Mouse (Mus musculus) kidney, postnatal 14 days (tissue): Measurements from ENCODE around the gene Grn.
A peak's percentile ranks its signal among the peaks of the same experiment; 100 is the strongest.

ENCODE experiments used
- DNase-seq: peaks from one replicate; pipeline ENCODE4 v3.0.0; 2022; ENCODE audit warnings: mixed read lengths

Grn gene

DNA sequence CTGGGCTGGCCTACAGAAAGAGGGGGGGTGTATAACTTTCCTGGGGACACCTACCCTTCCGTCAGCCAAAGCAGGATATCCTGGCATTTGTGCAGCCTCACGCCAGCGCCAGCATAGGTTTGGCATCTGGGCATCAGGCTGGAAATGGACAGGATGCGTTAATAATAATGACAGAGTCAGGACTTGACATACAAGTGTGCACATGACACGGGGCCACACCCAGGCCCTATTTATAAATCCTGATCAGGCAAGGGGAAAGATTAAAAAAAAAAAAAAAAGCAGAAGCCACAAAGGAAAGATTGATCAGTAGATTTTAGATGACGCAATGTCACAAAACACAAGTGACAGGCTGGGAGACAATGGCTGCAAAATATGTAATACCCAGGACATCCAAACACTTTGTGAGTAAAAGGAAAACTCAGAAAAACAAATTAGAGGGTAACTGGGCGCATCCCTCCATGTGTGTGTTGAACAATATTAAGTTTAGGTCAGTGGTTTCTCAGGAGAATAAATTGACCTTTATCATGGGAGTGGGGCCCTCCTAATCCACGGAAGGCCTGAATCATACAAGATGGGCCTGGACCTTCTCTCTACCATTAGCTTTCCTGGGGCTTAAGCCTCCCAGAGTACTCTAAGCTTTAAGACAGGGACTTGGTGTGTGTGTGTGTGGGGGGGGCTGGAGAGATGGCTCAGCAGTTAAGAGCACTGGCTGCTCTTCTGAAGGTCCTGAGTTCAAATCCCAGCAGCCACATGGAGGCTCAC lies 4.4 kb upstream of the Grn start:
- DNase-seq: no peak

DNA sequence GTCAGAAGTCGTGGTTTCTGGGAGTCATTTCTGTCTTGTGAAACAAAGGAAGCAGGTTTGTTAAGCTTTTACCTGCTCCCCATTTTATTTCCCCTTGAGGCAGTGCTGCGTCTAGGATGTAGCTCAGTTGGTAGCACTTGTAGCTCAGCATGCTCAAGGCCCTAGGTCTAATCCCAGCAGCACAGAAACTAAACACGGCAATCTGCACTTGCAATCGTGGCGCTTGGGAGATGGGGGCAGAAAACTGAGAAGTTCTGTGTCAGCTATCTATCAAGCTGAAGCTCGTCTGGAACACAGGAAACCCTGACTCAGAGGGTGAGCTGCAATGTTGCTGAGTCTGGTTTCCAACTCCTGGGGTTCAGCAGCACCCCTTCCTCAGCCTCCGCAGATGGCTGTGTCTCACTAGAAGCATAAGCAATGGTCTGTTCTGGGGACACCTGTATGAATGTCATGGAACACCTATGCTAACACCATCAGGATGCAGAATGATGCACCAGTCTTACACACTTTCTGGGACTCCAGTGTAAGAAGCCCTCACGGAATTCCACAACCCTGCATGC lies 1.1 kb upstream of the Grn start:
- no peak for DNase-seq

DNA sequence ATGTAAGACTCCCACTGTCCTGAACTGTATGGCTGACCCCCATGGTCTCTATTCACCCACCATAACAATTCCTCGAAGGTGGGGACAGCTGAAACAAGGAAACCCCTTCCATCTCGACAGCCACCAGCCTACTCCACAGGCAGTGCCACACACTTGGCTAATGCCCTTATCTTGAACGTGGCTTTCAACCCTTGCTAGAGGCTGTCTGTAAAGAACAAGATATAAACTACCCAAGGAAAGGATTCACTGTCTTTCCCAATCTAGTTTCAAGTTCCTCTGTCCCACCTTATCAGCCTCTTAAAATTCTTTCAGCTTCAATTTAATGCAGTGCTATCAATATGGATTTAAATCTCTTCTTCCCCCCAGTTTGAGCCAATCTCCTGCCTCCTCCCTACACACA lies 564 bp upstream of the Grn start:
- no peak for DNase-seq

DNA sequence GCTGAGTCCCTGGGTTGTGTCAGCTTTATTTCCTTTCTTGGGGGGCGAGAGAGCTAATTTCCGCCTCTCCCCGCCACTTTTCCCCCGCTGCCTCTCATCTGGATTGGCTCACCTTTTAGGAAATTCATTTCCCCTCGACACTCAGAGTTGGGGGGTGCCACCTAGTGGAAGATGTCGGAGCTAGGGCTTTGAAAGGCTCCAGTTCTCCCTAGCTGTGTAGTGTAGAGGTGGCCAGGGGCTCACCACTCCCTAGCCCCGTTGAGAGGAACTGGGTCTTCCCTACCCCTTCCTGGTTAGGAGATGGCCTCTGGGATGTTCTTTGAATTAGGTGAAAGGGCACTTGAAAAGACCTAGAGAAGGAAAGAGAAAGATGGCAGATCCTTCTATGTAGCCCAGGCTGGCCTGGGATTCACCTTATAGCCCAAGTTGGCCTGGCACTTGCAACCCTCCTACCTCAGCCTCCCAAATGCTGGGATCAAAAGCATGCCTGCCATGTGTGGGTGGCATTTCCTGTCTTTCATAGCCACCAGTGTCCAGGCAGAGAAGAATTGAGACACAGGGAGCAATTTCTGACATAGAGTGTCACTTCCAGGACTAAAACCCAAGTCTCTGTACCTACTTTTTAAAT lies 1.0 kb downstream of the Grn start:
- peak; percentile 88 for DNase-seq

DNA sequence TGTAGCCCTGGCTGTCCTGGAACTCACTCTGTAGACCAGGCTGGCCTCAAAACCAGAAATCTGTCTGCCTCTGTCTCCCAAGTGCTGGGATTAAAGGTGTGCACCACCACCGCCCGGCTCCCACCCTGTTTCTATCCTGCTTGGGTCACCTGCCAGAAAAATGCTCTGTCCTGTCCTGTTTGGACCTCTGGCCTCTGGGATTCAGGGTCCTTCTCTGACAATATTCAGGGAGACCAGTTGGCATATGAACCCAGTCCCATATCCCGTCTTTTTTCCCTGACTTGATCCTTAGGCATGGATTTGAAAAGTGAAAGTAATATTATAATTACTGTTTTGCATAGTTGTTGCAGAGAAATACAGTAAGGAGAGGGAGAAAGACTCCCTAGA lies 1.6 kb downstream of the Grn start:
- DNase-seq: no peak

DNA sequence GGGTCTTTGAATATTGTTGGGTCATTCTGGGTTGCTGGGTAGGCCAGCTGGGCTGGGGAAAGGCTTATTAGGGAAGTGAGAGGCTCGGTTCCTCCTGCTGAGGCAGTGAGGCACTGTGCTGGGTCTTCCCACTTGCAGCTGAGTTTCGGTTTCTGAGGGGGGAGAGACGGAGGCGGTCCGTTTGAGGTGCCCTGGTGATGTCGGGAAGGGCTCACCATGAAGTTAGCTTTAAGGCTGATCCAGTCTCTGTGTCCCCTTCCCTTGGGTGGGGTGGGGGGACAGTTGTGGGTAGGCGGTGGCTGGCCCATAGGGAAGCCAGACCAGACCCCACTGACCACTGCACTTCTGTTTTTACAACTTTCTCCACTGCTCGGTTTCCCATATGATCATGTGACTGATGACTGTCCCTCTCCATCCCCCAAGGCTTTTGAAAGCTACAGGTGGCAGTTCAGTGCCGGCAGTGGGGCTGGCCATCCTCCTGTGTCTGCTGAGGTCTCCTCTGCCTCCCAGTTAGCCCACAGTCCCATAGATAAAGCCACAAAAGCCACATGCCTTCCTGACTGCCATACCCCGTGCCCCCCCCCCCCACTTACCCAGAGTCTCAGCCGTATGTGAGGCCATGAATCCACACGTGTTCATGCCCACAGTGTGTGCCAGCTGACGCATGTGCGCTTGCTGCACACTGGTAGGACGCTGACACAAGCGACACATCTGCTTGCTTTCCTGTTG lies 2.2 kb downstream of the Grn start:
- DNase-seq: no peak

DNA sequence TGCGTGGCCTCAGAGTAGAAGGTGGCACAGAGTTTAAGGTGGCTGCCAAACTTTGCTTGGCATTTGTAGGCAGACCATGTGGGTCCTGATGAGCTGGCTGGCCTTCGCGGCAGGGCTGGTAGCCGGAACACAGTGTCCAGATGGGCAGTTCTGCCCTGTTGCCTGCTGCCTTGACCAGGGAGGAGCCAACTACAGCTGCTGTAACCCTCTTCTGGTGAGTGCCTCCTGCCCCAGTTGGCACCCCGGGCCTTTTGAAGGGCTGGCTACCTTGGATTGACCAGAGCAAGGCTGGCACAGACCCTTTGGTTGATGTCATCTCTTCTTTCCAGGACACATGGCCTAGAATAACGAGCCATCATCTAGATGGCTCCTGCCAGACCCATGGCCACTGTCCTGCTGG lies 2.8 kb downstream of the Grn start:
- DNase-seq: no peak

DNA sequence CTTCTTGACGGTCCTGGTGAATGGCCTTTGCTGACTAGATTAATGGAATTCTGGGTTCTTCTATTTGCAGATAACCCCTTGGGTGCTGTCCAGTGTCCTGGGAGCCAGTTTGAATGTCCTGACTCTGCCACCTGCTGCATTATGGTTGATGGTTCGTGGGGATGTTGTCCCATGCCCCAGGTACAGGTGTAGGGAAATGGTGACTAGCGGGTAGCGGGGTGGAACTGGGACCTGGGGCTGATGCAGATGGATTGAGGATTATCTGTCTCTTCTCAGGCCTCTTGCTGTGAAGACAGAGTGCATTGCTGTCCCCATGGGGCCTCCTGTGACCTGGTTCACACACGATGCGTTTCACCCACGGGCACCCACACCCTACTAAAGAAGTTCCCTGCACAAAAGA lies 3.8 kb downstream of the Grn start:
- no peak for DNase-seq

DNA sequence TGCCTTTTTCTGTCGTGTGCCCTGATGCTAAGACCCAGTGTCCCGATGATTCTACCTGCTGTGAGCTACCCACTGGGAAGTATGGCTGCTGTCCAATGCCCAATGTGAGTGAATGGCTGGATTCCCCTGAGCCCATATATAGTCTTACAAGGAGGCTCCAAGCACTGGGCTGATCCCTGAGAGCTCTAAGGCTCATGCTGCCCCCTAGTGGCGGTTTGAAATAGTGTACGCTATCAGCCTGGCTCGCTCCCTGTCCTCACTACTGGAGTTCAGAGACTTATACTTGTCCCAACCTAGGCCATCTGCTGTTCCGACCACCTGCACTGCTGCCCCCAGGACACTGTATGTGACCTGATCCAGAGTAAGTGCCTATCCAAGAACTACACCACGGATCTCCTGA lies 4.3 kb downstream of the Grn start:
- DNase-seq: peak; percentile 89

DNA sequence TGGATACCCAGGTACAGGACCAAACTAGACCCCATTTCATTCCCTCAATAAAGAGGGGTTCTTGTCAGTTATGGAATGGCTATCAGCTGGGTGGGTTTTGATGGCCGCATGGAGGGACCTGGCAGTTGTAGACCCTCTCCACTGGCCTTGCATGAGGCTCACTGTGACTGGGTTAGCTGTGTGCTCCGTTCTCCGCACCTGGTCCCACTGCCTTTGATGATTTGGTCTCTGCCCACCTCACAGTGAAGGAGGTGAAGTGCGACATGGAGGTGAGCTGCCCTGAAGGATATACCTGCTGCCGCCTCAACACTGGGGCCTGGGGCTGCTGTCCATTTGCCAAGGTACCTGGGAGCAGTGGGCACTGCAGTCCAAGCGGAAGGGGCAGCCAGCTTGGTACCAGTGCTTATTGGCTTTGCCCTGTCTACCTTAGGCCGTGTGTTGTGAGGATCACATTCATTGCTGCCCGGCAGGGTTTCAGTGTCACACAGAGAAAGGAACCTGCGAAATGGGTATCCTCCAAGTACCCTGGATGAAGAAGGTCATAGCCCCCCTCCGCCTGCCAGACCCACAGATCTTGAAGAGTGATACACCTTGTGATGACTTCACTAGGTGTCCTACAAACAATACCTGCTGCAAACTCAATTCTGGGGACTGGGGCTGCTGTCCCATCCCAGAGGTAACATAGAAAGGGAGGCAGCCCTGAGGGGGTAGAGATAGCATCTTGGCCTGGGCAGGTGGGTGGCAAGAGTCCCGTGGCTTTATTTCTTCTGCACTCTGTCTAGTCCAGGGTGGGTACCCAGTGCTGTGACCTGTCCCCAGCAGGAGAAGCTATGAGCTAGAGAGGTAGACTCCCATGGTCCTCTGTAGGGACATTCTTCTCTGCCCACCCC lies 4.9 kb downstream of the Grn start:
- no peak for DNase-seq

DNA sequence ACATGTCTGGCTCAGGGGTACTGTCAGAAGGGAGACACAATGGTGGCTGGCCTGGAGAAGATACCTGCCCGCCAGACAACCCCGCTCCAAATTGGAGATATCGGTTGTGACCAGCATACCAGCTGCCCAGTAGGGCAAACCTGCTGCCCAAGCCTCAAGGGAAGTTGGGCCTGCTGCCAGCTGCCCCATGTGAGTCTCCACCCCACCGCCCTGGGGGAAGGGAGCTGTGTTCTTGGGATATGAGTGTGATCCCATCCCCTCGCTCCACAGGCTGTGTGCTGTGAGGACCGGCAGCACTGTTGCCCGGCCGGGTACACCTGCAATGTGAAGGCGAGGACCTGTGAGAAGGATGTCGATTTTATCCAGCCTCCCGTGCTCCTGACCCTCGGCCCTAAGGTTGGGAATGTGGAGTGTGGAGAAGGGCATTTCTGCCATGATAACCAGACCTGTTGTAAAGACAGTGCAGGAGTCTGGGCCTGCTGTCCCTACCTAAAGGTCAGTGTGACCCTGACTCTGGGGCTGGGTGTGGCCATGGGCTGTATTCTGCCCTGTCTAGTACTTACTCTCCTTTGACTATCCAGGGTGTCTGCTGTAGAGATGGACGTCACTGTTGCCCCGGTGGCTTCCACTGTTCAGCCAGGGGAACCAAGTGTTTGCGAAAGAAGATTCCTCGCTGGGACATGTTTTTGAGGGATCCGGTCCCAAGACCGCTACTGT lies 5.8 kb downstream of the Grn start:
- peak; percentile 69 for DNase-seq

DNA sequence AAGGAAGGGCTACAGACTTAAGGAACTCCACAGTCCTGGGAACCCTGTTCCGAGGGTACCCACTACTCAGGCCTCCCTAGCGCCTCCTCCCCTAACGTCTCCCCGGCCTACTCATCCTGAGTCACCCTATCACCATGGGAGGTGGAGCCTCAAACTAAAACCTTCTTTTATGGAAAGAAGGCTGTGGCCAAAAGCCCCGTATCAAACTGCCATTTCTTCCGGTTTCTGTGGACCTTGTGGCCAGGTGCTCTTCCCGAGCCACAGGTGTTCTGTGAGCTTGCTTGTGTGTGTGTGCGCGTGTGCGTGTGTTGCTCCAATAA lies 6.3 kb downstream of the Grn start:
- no peak for DNase-seq

DNA sequence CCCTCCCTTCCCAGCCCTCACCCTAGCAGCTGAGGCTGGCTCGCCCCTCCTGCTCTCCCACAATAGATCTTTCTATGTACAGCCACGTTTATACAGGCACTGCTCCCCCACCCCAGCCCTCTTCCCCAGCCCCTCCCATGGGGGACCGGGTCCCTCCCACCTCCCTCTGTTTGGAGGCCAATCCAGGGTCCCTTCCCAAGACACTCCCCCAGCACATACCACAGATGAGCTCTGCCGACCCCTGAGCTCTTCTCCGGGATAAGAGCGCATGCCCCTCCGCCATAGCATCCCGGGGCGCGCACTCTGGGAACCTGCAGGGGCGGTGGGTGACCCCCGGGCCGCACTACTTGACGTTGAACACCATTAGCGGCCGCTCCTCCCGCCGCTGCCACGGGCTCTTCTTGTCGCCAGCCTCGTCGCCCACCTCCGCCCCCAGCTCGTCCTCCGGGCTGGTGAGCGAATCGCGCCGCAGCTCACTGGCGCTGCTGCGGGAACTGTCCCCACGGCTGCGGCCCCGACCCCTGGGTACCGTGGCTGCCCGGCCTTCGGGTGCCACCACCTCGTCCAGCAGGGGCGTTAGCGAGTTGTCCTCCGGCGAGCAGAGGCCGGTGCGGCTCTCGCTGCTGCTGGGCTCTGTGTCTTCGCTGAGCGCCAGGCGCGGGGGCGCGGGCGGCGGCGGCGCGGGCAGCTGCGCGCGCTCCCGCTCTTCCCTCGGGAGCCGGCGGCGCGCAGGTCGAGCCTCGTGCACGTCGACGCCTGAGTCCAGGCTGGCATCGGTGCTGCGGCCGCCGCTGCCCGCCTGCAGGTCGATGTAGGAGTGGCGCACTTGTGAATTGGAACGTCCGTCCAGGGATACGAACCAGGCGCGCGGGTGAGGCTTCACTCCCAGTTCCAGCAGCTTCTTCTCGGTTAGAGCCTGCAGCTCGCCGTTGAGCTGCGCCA lies 7.3 kb downstream of the Grn start:
- DNase-seq: peak; percentile 80

DNA sequence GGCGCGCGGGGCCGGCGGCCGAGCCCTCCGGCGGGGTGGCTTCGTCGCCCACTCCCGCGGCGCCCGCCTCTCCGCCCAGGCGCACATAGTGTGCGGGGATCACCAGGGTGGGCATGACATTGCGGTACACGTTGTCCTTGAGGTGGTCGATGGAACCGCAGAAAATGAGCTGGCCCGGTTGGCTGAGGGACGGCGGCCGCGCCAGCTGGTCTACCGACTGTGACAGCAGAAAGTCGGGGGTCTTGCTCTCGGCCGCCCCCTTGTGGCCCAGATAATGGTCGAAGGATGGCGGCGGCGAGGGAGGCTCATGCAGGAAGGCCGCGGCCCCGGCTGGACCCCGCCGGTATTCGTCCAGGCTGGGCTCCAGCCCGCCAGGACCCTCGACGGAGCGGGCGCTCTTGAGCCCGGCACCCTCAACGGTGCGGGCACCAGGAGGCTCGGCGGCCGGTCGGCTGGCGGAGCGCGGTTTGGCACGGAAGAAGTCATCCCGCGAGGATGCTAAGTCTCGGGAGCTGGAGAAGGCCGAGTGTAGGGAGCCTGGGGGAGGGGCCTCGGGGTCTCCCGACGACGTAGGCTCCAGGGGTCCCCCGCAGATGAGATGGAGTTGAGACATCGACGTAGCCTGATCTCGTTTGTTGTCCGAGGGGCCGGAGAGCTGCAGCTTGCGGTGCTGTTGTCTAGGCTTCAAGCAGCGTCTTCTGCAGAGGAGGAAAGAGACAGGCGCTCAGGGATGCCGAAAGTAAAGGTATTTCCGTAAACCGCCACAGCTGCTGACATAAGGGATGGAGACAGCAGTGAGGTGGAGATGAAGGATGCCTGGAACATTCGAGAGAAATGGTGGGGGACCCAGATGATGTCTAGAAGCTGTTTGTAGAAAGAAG lies 8.3 kb downstream of the Grn start:
- peak; percentile 87 for DNase-seq

DNA sequence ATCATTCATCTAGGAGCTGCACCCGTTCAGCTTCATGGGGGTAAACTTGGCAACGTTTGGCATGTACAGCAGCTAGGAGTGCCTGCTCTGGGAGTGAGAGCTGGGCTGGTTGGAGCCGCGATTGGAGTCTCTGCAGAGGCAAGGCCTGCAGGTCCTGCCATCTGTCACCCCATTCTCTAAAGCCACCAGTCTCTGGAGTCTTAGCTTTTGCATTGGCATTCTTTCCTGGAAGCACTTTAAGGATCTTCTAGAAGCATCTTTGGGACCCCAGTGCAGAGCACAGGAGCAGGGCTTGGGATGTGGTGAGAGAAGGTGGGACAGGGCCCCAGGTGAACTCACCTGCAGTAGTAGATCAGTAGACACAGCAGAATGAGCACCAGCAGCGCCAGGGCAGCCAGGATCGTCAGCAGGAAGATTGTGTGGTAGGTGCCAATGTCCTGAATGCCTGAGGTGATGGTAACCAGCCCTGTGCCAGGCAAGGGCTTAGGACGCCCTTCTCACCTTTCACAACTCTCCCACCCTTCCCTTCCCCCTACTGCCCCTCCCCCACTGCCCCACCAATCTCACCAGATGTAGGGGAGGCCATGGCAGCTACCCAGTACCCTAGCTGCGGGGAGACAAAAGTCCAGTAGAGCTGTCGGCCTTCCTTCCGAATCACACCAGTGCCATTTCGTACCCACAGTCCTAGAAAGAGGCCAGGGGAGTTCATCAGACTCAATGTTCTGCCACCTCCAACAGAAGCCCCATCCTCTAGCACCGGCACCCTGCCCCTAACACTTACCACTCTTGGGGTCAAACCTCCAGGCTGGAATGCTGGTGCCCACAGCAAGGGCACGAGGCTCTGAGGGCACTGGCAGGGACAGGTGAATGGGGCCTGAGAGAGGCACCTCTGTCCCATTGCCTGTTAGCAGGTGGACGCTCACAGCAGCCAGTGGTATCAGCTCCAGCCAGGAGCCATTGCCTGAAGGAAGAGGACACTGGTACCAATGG lies 9.3 kb downstream of the Grn start:
- DNase-seq: no peak

DNA sequence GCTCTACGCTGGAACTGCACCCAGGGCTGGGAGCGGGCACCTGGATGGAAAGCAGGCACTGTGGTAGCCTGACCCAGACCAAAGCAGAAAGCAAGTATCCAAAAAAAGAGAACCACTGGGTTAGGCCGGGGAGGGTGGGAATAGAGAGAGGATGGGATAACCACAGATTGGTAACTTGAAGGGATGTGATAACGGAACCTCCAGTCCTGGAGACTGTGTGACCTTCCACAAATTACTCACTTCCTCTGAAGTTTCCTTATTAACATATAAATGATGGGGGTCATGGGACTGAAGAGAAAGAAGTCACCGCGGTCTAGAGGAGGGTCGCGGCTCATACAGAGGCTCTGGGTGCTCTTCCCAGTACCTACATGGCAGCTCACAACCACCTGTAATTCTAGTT lies 10.1 kb downstream of the Grn start:
- DNase-seq: no peak

DNA sequence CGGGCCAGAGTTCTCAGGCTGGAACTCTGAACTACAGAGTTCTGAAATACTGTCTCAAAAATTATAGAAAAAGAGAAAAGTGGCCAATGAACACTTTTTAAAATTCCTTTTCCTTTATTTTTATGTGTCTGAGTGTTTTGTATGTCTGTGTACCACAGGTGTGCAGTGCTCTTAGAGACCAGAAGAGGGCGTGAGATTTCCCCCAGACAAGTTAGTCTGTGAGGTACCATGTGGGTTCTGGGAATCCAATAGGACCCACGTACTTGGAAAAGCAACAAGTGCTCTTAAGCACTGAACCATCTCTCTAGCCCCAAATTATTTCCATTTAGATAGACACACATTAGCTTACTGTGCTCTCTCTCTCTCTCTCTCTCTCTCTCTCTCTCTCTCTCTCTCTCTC lies 11.3 kb downstream of the Grn start:
- no peak for DNase-seq

DNA sequence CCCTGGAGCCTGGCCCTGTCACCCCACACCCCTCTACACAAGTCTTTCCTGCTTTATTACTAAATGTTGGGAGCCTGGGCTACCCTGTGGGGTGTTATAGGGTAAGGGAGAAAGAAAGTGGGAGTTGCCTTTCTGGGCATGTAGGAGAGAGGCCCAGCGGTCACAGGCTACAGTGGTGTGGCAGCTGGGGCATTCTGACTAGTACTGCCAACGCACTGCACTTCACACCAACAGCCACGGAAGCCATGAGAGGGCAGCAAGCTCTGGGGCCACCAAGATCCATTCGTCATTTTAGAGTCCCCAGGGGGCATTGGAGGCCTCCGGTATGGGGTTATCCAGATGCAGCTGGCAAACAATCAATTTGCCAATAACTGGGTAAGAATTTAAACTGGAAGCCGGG lies 12.0 kb downstream of the Grn start:
- no peak for DNase-seq

DNA sequence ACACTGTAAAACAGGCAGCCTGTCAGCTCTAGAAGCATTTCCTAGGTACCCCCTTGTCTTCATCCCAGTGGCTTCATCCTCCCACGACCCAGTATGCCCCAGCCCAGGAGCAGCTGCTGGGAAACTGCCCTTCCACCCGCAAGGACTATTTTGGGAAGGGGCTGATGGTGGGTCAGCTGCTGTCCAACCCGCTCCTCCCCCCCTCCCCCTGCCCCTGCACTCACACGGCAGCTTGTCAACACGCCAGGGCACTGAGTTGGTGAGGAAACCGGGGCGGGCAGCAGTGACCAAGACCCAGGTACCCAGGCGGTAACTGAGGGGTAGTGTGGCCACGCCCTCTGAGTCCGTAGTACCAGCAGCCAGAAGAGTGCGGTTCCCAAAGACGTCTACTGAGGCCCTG lies 13.6 kb downstream of the Grn start:
- no peak for DNase-seq
